Mouse (Mus musculus) hindbrain, embryonic 16.5 days (tissue): ENCODE data around the gene Olfr648. TPM values are rescaled to one million over a fixed set of nuclear protein-coding genes. Genes with fewer than 3 reads are reported as not detected.

Experiments used
- ATAC-seq: fragments of 200-750 bp; cut with Nextera tagmentation; 2 replicates; pipeline ENCODE4 v1.8.0; 2017; ENCODE audit warnings: moderate TSS enrichment, moderate library complexity
- H3K27ac ChIP-seq: fragments of 300-500 bp; sonication (generic); 2 replicates; pipeline ENCODE4 v1.5.1; 2014; ENCODE audit warnings: low read depth, mild to moderate bottlenecking, control low read depth, low read length, moderate library complexity
- H3K27me3 ChIP-seq: fragments of 300-500 bp; sonication (generic); replicated peaks from 2 replicates; pipeline ENCODE4 v1.6.1; 2014; ENCODE audit warnings: low read length; ENCODE audit not compliant: control insufficient read depth, insufficient read depth
- H3K36me3 ChIP-seq: fragments of 300-500 bp; sonication (generic); 2 replicates; pipeline ENCODE4 v1.6.1; 2014; ENCODE audit warnings: mild to moderate bottlenecking, low read length, moderate library complexity, mixed read lengths; ENCODE audit not compliant: control insufficient read depth, insufficient read depth
- H3K4me1 ChIP-seq: fragments of 300-500 bp; sonication (generic); 2 replicates; pipeline ENCODE4 v1.6.1; 2014; ENCODE audit warnings: low read depth, low read length; ENCODE audit not compliant: control insufficient read depth, insufficient read depth
- H3K4me2 ChIP-seq: fragments of 300-500 bp; sonication (generic); 2 replicates; pipeline ENCODE4 v1.6.1; 2014; ENCODE audit warnings: mild to moderate bottlenecking, low read length, control low read depth, moderate library complexity
- H3K4me3 ChIP-seq: fragments of 300-500 bp; sonication (generic); 2 replicates; pipeline ENCODE4 v1.5.1; 2014; ENCODE audit warnings: mild to moderate bottlenecking, low read length, control low read depth, moderate library complexity
- H3K9ac ChIP-seq: fragments of 300-500 bp; sonication (generic); 2 replicates; pipeline ENCODE4 v1.6.1; 2014; ENCODE audit warnings: low read depth, mild to moderate bottlenecking, control low read depth, low read length, moderate library complexity
- H3K9me3 ChIP-seq: fragments of 300-500 bp; sonication (generic); 2 replicates; pipeline ENCODE4 v1.6.1; 2014; ENCODE audit warnings: mild to moderate bottlenecking, low read length, moderate library complexity; ENCODE audit not compliant: control insufficient read depth
- WGBS: fragments of 180-500 bp; shearing (Covaris S2); extraction: QIAGEN DNeasy Blood & Tissue Kit; methylation state at CpG from one replicate; pipeline ENCODE4 v1.1.7; 2014; 5-methylcytosine and 5-hydroxymethylcytosine counted together
- polyA plus RNA-seq: library from polyadenylated mRNA; unstranded; fragments of >200 nt; fragmentation: Nextera tagmentation; extraction: Ambion mirVana; gene quantifications from 2 replicates; pipeline ENCODE4 v1.2.1, GENCODE M21; 2015

Gene Olfr648
- polyA plus RNA-seq, 1 experiment from 2014 or later = 0.45 TPM

DNA sequence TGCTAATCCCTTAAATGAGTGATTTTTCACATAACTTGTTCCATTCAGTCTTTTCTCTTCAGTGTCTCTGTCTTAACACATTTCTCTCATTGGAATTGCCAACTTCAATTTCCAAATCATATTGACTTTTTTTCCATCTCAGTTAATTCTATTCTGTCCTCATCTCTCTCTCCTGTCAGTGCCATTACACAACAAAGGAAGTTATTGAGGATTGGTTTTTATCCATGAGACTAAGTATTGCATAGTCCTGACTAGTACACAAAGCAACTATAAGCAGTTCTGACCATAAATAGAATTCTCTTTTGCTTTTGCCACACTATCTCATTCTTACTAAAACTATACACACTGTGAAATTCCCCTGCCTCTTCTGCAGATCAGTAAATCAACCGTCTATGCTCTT is 4.1 kb downstream of the Olfr648 start:
- Histone ChIP-seq H3K9ac (no peak overlapping the region), H3K27ac (no peak overlapping the region), H3K9me3 (no peaks in the 10 kb centered on the region), H3K4me1 (no peaks in the 10 kb centered on the region), H3K4me3 (no peak overlapping the region), H3K4me2 (no peak overlapping the region), H3K36me3 (no peaks in the 10 kb centered on the region), H3K27me3 (no peaks in the 10 kb centered on the region)
- no peak for ATAC-seq
- WGBS = 68% methylated on average over 1 of the region's 1 CpGs

DNA sequence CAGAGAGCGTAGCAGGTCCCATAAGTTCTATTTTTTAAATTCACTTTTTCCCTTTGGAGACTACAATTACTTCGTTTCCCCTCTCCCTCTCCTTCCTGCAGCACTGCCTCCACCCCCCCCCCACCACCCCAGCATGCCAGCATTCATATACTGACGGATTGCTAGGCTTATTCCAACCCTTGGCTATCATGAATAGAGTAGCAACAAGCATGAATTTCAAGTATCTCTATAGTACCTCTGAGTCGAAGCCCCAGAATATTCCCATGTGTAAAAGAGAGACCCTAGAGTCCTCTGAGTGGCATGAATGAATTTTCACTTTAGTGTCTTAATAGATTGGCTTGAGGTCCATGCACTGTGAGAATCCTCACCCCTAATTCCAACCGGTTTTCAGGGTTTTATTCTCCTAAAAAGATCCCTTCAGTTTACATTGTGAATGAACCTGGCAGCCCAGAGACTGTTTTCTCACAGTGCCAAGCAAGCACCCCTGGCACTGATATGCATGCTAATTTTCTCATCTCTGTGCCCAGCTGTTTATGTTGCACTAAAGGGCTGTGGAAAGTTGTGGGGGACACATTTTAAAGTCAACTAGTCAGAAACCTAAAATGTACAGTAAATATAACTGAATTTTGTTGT is 4.7 kb downstream of the Olfr648 start:
- Histone ChIP-seq H3K9me3 (no peaks in the 10 kb centered on the region), H3K9ac (no peak overlapping the region), H3K4me2 (no peak overlapping the region), H3K4me1 (no peaks in the 10 kb centered on the region), H3K27ac (no peak overlapping the region), H3K27me3 (no peaks in the 10 kb centered on the region), H3K4me3 (no peak overlapping the region), H3K36me3 (no peaks in the 10 kb centered on the region)
- ATAC-seq = peak; percentile 81
- 55% methylated on average over 5 of the region's 5 CpGs for whole genome bisulfite sequencing

DNA sequence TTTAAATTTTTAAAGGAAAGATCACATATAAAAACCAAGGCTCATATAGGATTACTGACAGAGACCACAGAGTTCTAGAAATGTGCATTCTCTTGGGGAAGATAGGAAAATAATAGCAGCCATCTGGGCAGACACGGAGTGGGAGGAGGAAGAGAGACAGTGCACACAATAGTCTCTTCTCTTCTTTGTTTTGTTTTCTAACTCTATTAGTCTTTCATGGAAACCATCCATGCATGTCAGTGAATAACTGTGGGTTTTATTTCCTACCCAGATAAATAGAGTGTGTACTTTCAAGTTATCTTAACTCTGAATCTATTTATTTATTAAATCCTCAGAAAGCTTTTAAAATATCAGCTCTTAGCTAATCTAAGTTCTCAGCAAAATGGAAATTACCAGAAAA is 8.1 kb downstream of the Olfr648 start:
- H3K27me3 ChIP-seq = no peaks in the 10 kb centered on the region
- no peaks in the 10 kb centered on the region for H3K9me3 ChIP-seq
- no peak for ATAC-seq
- no peak overlapping the region for H3K9ac ChIP-seq
- 11% methylated on average over 1 of the region's 1 CpGs for WGBS
- H3K4me2 ChIP-seq = no peak overlapping the region
- no peaks in the 10 kb centered on the region for H3K36me3 ChIP-seq
- no peak overlapping the region for H3K27ac ChIP-seq
- H3K4me1 ChIP-seq = no peaks in the 10 kb centered on the region
- H3K4me3 ChIP-seq = no peak overlapping the region

DNA sequence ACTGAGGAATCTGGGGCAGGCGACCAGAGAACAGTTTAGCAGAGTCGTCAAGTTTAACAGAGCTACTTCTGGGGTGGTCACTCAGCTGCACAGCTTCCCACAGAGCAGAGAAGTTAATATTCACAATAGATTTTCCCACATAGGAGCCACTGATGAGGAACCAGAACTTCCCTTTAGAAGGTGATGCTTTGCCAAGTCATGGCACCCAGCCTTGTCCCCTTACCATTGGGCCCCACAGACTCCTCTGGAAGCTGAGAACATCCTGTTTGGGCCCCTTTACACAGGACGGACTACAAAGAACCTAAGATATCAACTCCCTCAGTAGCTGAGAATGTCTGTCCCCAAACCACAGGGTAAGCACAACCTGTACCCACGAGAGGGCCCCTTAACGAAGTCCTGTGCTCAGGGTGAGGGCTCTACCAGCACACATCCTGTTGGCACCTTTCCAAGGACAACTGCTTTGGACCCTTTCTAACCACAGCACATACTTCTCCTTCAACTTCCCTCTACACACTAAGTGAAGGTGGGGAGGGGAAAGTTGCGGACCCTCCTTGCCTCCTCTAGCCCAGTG is 13.5 kb downstream of the Olfr648 start:
- Histone ChIP-seq H3K9ac (no peak overlapping the region), H3K36me3 (no peaks in the 10 kb centered on the region), H3K4me1 (no peaks in the 10 kb centered on the region), H3K27me3 (no peaks in the 10 kb centered on the region), H3K9me3 (no peaks in the 10 kb centered on the region), H3K4me2 (no peak overlapping the region), H3K4me3 (no peak overlapping the region), H3K27ac (no peak overlapping the region)
- ATAC-seq = no peak
- 74% methylated on average over 6 of the region's 6 CpGs for WGBS

DNA sequence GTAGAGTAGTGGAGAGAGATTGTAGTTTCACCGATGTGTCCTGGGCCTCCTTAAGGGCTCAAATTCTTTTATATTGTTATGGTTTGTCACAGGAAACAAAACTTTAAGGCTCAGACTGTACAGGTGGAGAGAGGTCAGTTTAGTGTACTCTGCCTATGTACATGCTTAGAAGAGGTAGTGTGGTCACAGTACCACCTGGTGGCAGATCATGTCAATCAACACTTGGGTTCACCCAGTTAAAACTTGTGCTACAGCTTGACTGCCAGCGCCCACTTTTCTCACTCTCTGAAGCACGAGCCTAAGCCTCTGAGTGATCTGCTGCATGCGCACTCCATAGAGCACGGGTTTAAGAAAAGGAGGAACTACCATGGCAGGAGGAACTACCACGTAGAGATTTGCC is 16.1 kb downstream of the Olfr648 start:
- Histone ChIP-seq H3K27me3 (no peaks in the 10 kb centered on the region), H3K27ac (no peak overlapping the region), H3K36me3 (no peaks in the 10 kb centered on the region), H3K4me2 (no peak overlapping the region), H3K9ac (no peak overlapping the region), H3K9me3 (no peaks in the 10 kb centered on the region), H3K4me3 (no peak overlapping the region), H3K4me1 (no peaks in the 10 kb centered on the region)
- no peak for ATAC-seq
- WGBS = 90% methylated on average over 6 of the region's 6 CpGs

DNA sequence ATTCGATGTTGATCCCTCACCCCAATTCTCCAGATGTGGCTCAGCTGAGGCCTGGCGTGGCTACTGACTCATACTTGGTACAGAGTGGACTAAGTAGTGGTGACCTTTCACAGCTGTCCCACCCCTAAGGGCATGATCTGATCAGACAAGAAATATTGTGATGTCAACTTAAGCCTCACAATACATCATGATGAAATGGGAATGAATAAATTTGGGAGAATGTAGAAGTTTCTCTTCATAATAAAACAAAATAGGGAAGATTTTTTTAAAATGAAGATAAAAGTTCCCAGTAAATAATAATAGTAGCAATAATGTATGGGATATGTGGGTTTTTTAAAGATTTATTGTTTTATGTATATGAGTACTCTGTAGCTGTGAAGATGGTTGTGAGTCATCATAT is 32.7 kb downstream of the Olfr648 start, which contains the start of gene Ubqlnl:
Ubqlnl (minus strand) TSS at position 101 of the 400 bp plus-strand sequence.
- Histone ChIP-seq H3K4me1 (no peaks in the 10 kb centered on the region), H3K4me3 (no peak within 1 kb of the TSS), H3K36me3 (no peaks in the 10 kb centered on the region), H3K4me2 (no peak within 1 kb of the TSS), H3K27me3 (no peaks in the 10 kb centered on the region), H3K9ac (no peak within 1 kb of the TSS), H3K27ac (no peak within 1 kb of the TSS), H3K9me3 (no peaks in the 10 kb centered on the region)
- WGBS = 93% methylated on average over 2 of the region's 2 CpGs
- no peak for ATAC-seq

DNA sequence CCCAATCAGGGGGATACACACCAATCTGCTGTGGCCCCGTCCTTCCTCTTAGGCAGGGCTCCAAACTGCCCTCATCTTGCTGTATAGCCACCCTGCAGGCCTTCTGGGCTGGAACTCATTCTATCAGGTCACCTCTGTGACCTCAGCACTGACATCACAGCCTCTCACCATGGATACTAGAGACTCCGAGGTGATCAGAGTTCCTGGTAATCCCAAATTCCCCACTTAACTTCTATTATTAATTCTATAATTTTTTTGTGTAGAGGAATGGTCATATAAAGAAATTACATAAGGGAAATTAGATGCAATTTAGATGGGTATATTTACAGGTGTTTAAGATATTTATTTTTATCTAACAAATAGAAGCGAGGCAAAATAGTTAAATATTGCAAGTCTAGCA is 40.0 kb downstream of the Olfr648 start, which contains the start of gene Ubqln3:
Ubqln3 (minus strand) TSS at position 101 of the 400 bp plus-strand sequence.
- H3K4me3 ChIP-seq = no peak within 1 kb of the TSS
- no peak within 1 kb of the TSS for H3K4me2 ChIP-seq
- H3K9me3 ChIP-seq = no peaks in the 10 kb centered on the region
- H3K27me3 ChIP-seq = no peaks in the 10 kb centered on the region
- ATAC-seq = no peak
- no peak within 1 kb of the TSS for H3K27ac ChIP-seq
- 75% methylated on average over 3 of the region's 3 CpGs for WGBS
- H3K9ac ChIP-seq = no peak within 1 kb of the TSS
- no peaks in the 10 kb centered on the region for H3K36me3 ChIP-seq
- H3K4me1 ChIP-seq = no peaks in the 10 kb centered on the region

DNA sequence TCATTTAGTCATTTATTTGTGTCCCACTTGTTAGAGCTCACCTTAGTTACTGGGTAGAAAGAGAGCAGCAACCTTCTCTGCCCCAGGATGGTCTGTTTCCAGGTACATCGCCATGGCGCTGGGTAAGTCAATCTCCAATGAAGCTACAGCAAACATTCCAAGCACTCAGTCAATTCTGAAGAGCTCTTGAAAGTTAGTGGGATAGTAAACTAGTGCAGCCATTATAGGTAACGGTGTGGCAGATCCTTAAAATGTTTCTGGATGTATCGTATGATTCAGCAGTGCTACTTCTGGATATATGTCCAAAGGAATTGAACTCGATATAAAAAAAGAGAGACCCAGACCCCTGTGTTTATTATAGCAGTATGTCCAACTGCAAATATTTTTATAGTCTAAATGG is 45.9 kb downstream of the Olfr648 start, which contains the start of gene Olfr643:
Olfr643 (minus strand) TSS at position 101 of the 400 bp plus-strand sequence.
- Histone ChIP-seq H3K4me1 (no peaks in the 10 kb centered on the region), H3K9me3 (no peaks in the 10 kb centered on the region), H3K27ac (no peak within 1 kb of the TSS), H3K4me3 (no peak within 1 kb of the TSS), H3K27me3 (no peaks in the 10 kb centered on the region), H3K4me2 (no peak within 1 kb of the TSS), H3K36me3 (no peaks in the 10 kb centered on the region), H3K9ac (no peak within 1 kb of the TSS)
- 92% methylated on average over 5 of the region's 5 CpGs for WGBS
- ATAC-seq = no peak

DNA sequence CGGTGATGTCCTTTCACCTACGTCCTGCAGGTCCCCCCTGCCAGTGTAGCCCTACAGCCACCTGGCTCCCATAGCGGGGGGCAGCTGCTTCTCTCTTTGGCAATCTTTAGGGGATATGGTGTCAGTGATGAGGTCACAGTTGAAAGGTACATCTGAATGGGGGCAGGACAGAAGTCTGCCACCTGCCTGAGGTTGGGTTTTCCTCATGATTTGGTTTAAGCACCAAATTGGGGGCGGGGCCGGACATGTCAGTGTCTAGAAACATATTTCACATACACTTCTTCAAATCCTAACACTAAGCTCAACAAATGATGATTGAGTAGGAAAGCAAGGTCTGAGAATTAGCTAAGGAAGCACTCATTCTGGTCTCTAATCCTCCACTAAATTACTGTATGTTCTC is 53.5 kb downstream of the Olfr648 start, which contains the start of gene Ubqln5:
Ubqln5 (minus strand) TSS at position 101 of the 400 bp plus-strand sequence.
- Histone ChIP-seq H3K4me1 (no peaks in the 10 kb centered on the region), H3K9me3 (no peaks in the 10 kb centered on the region), H3K36me3 (no peaks in the 10 kb centered on the region), H3K27me3 (no peaks in the 10 kb centered on the region), H3K27ac (no peak within 1 kb of the TSS), H3K9ac (no peak within 1 kb of the TSS), H3K4me2 (no peak within 1 kb of the TSS), H3K4me3 (no peak within 1 kb of the TSS)
- ATAC-seq = no peak
- 95% methylated on average over 5 of the region's 5 CpGs for WGBS
